Mouse (Mus musculus) bone marrow, adult 2 months (tissue): ENCODE data around the gene Csnk1d. TPM values are rescaled to one million over a fixed set of nuclear protein-coding genes. Genes with fewer than 3 reads are reported as not detected.

ENCODE experiments used
- H3K27ac ChIP-seq: fragments of 200-500 bp; 2 replicates; pipeline ENCODE4 v1.5.1; 2012; ENCODE audit warnings: low read depth, mild to moderate bottlenecking, control low read depth, inconsistent platforms, low read length; ENCODE audit not compliant: control insufficient read depth, poor library complexity, insufficient read depth
- H3K4me1 ChIP-seq: fragments of 200-500 bp; 2 replicates; pipeline ENCODE4 v1.6.1; 2011; ENCODE audit warnings: low read length; ENCODE audit not compliant: control insufficient read depth, insufficient read depth
- H3K4me3 ChIP-seq: fragments of 200-500 bp; replicated peaks from 2 replicates; pipeline ENCODE3; 2011; ENCODE audit warnings: mild to moderate bottlenecking, low read depth, low read length, control low read depth; ENCODE audit not compliant: control insufficient read depth
- CTCF ChIP-seq: fragments of 200-500 bp; IDR thresholded peaks from 2 replicates; pipeline ENCODE4 v1.5.1; 2011; ENCODE audit warnings: low read length, control low read depth; ENCODE audit not compliant: control insufficient read depth, insufficient read depth
- POLR2A ChIP-seq: fragments of 200-500 bp; IDR thresholded peaks from 2 replicates; pipeline ENCODE4 v1.6.1; 2011; ENCODE audit warnings: low read depth, mild to moderate bottlenecking, control low read depth, low read length, borderline replicate concordance; ENCODE audit not compliant: control insufficient read depth
- WGBS: fragments of 180-500 bp; shearing (Covaris S2); methylation state at CpG from one replicate; pipeline ENCODE4 v1.1.7; 2018; 5-methylcytosine and 5-hydroxymethylcytosine counted together
- polyA plus RNA-seq: library from polyadenylated mRNA; stranded (reverse); fragments of >200 nt; gene quantifications from 2 replicates; pipeline ENCODE4 v1.2.4, GENCODE M21; 2011; ENCODE audit warnings: low replicate concordance; ENCODE audit not compliant: missing spikeins, insufficient read depth, insufficient read length

Gene Csnk1d
- polyA plus RNA-seq, 1 experiment: 58.3 TPM

DNA sequence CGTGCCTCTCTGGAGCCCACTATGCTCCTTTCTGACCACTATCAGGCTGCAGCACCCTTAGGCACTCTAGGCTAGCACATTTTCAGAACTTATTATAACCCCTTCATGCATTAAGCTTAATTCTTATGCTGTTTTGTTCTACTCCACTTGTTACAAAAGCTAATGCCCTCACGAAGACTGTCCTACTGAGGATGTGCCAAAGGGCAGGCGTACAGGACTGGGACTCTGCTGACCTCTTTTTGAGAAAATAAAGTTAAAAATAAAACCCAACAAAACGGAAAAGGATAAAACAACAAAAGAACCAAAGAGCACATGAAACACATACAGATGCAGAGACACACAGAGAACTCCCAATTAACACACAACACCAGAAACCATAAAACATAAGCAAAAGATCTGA, 9.5 kb downstream of the Csnk1d start:
- no peak for TF ChIP-seq POLR2A
- TF ChIP-seq CTCF: no peak
- no peak overlapping the region for H3K27ac ChIP-seq
- H3K4me3 ChIP-seq: no peak overlapping the region
- WGBS: 81% methylated on average over 4 of the region's 4 CpGs
- H3K4me1 ChIP-seq: no peaks in the 10 kb centered on the region; the same call in 1 of the 2 replicates

DNA sequence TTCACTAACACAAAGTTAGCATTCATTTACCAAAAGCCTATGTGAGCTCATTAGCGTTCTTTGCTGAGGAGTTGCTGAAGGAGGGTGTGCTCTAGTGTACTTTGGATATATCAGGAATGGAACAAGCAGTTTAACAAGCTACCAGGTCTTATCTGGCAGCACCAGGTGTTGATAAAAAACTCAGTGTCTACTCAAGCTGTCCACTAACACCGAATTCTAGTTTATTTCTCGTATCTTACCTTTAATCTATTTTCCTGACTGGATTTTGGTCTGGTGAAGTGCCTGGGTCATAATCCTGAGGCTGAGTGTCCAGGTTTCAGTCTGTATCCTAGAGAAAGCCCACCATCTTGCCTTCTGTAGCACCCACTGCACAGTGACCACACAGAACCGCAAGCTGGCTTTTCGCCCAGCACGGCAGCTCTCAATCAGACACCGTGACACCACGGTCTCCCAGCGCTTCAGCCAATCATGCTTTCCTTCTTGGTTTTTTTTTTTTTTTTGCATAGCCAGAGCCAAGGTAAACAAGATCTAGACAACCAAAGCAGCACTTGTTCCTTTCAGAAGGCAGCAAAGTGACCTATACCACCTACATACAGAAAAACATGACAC, 10.6 kb downstream of the Csnk1d start:
- TF ChIP-seq CTCF: no peak
- H3K4me3 ChIP-seq: no peak overlapping the region
- no peaks in the 10 kb centered on the region; the same call in 1 of the 2 replicates for H3K4me1 ChIP-seq
- 72% methylated on average over 9 of the region's 9 CpGs for WGBS
- H3K27ac ChIP-seq: peak overlapping the region; percentile 57

DNA sequence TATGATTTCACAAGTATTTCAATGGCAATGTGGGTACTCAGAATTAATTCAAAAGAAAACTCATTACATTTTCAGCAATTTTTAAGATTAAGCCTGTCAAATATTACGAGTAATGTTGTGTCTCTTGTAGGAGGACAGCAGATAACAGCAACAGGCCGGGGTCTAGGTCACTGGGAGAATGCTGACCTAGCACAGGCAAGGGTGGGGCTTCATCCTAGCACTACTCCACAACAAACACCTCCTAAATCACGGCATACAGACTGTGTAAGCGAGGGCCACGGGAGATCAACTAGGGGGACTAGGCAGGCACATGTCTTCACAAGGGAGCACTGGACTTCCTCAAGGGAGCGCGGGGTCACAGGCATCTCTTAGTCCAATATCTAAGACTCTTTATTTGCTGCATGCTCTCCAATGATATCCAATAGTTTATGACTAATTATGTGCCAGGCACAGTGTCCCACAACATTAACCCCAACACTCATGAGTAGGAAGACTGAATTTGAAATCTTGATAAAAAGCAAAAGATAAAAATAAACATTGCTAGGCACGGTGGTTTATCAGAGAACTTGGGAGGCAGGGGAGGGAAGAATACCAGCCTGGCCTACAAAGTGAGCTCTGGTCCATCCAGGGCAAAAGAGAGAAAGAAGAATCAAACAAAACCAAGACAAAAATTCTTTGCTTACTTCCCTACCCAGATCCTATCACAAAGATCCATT, 11.3 kb downstream of the Csnk1d start:
- Histone ChIP-seq H3K27ac (peak overlapping the region; percentile 57), H3K4me1 (no peaks in the 10 kb centered on the region; the same call in 1 of the 2 replicates), H3K4me3 (peak overlapping the region; percentile 11)
- no peak for TF ChIP-seq CTCF
- no peak for TF ChIP-seq POLR2A
- 72% methylated on average over 8 of the region's 8 CpGs for WGBS

DNA sequence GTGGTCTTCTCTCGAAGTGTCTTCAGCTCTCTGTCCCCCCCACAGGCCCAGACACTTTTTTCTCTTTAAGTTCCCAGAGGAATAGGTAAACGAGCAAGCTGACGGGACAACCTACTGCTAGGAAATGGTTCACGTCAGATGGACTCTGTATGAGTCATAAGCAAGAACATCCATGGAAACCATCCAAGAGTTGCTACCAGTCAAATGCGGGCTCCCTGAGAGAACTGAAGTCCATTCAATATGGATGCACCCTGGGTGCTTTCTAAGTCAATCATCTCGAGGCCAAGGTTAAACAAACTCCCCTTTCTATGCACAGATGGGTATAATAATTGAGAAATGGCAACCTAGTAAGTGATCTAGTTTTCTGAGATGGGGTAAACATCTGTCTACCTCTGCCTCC, 17.8 kb downstream of the Csnk1d start:
- 88% methylated on average over 6 of the region's 6 CpGs for WGBS
- Histone ChIP-seq H3K4me3 (no peak overlapping the region), H3K4me1 (no peaks in the 10 kb centered on the region), H3K27ac (no peak overlapping the region)
- TF ChIP-seq CTCF: no peak
- no peak for TF ChIP-seq POLR2A

DNA sequence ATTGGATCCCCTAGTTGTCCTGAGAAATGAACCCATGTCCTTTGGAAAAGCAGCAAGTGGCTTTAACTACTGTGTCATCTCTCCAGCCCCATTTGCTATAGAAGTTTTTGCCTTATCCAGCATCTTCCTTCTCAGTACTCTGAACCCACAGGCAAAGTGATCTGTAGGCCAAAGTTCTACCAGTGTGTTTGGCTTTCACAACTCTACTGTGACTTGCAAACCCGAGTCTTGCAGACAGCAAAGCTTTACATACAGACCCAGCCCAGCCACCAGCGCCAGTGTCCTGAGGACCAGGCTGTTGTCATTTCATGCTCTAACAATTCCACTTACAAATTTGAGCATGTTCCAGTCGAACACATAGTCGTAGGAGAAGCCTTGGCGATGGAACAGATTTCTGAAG, 19.9 kb downstream of the Csnk1d start:
- no peak overlapping the region for H3K27ac ChIP-seq
- WGBS: 87% methylated on average over 5 of the region's 5 CpGs
- no peak overlapping the region for H3K4me3 ChIP-seq
- no peak for TF ChIP-seq POLR2A
- no peak for TF ChIP-seq CTCF
- no peaks in the 10 kb centered on the region for H3K4me1 ChIP-seq

DNA sequence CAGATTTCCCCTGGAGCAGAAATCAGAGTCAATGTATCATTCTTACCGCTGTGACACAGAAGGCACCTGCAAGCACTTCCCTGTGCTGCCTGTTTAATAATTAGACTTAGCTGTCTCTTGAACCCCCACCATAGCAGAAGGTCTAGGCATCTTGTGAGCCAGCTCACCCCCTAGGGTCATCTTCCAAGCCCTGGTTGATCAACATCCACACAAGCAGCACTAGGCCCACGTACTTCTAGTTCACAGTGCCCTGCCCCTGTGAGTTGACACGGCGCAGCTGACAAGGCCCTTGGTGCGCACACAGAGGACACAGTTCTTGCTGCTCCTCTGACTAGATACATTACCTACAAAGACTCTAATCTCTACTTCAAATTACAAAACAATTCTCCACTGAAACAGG, 21.4 kb downstream of the Csnk1d start:
- WGBS: 94% methylated on average over 5 of the region's 5 CpGs
- no peaks in the 10 kb centered on the region for H3K4me1 ChIP-seq

DNA sequence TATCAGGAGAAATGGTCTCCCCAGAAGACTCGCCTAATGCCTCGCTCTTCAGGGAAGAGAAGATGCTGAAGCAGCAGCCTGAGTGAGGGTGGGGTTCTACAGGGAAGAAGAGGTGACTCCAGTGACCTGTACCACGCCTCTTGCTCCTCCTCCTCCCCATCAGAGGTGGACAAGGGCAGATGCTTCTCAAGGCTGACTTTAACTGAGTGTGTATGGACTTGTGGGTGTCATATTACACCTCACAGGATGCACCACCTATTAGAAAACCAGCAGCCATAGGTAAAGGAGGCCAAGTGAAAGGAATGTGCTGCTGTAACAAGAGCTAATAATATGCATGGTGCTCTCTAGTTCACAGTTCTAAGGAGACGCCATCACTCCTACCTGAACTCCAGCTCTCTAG, 25.5 kb downstream of the Csnk1d start:
- 90% methylated on average over 4 of the region's 4 CpGs for WGBS
- H3K4me1 ChIP-seq: no peaks in the 10 kb centered on the region

More for the DNA sequence above, 21.4 kb downstream of the Csnk1d start:
- H3K4me3 ChIP-seq: no peak overlapping the region
- H3K27ac ChIP-seq: no peak overlapping the region
- TF ChIP-seq CTCF: no peak
- TF ChIP-seq POLR2A: no peak

DNA sequence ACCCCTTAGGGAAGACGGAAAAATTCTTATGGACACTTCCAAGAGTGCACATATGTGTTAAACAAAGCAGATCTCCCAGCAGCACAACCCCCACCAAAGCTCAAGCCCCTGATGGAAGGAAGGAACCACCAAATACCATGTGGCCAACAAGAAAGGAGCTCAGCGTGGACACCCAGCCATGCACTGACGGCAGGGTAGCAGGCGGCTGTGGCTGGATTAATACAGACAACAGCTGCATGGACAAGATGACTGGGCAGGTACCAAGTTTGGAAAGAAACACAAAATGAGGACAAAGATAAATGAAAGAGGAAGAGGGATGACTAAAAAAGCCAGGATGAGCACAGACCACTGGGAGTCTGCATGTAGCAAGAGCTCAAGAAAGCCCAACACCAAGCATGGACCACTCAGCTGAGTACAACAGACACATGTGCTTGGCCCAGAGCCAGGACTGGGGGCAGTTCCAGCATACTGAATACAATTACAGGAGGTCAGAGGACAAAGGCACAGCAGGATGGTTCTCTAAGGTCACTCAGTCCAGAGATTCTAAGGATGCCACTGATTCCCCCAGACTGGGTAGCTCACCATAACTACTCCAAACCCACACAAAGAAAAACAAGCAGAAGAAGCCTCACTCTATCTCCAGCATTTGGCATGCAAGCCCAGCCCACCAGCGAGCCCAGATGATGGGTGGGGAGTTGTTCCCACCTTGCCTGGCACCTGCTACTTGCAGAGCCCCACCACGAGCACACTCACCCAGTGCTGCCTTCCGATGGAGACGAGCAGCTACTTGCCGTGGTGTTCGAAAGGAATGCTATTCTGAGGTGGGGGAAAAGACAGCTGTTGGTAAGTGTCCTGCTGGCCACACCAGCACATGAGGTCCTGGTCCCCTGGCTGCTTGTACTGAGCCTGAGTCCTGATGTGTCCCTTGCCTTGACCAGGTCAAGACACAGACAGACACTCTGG, 26.7 kb downstream of the Csnk1d start:
- TF ChIP-seq CTCF (no peak), POLR2A (no peak)
- Histone ChIP-seq H3K4me3 (no peak overlapping the region), H3K4me1 (no peaks in the 10 kb centered on the region; the same call in 1 of the 2 replicates), H3K27ac (no peak overlapping the region)
- WGBS: 90% methylated on average over 10 of the region's 10 CpGs

More for the DNA sequence above, 25.5 kb downstream of the Csnk1d start:
- H3K27ac ChIP-seq: no peak overlapping the region
- no peak overlapping the region for H3K4me3 ChIP-seq
- TF ChIP-seq CTCF (no peak), POLR2A (no peak)

DNA sequence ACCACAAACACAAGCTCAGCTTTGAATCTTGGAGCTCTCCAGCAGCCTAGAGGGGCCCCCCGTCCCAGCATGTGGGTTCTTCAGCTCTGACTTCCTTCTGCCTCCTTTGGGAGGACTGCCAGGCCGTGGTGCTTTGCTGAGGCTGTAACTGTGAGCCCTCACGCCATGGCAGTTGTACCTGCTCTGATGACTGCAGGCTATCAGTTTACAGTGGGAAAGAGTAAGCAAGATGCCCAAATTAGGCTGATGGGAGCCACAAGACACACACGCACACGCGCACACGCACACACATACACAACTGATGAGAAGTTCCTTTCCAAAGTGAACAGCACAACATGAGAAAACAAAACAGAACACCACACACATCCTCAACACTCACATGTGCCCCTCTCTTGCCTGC, 28.2 kb downstream of the Csnk1d start:
- TF ChIP-seq CTCF (no peak), POLR2A (no peak)
- Histone ChIP-seq H3K4me1 (peaks cover 2% of the 10 kb centered on the region), H3K27ac (no peak overlapping the region), H3K4me3 (no peak overlapping the region)
- 80% methylated on average over 7 of the region's 7 CpGs for WGBS
